Mouse (Mus musculus): Measurements from ENCODE around the gene Coro1c. TPM values are rescaled to one million over a fixed set of nuclear protein-coding genes. Genes with fewer than 3 reads are reported as not detected.

Coro1c gene
- polyA plus RNA-seq, 1 experiment, result 12.9 TPM

GRCm38 (mm10) chr5:113796401-113797148 lies 112.0 kb downstream of the Coro1c start:
- Histone ChIP-seq H3K4me1 (ENCODE audit: control insufficient read depth, insufficient read depth, low read length) (no peaks in the 10 kb centered on the region), H3K27me3 (ENCODE audit: control insufficient read depth, insufficient read depth, low read length) (no peaks in the 10 kb centered on the region), H3K27ac (ENCODE audit: control insufficient read depth, insufficient read depth, low read depth, low read length) (no peak overlapping the region), H3K4me3 (ENCODE audit: control insufficient read depth, low read depth, low read length) (no peak overlapping the region), H3K36me3 (ENCODE audit: control insufficient read depth, insufficient read depth, low read length) (no peaks in the 10 kb centered on the region)
- TF ChIP-seq POLR2A (IDR thresholded peaks at IDR 0.05; ENCODE audit: control insufficient read depth, low read depth, low read length), result no peak
- TF ChIP-seq CTCF (IDR thresholded peaks at IDR 0.05; ENCODE audit: control insufficient read depth, insufficient read depth, insufficient replicate concordance, low read depth, low read length), result no peak

Other genes starting within 250 kb of the Coro1c start
- gene 1700069L16Rik, start 184.0 kb downstream of the Coro1c start, polyA plus RNA-seq (2012; rRNA removed), result 11.1 and 14.8 TPM in 2 replicates
- 5.2 and 5.3 TPM in 2 replicates for gene Ficd, start 173.0 kb downstream of the Coro1c start, polyA plus RNA-seq (2012; rRNA removed)
- gene Sart3, start 136.2 kb downstream of the Coro1c start, polyA plus RNA-seq (2012; rRNA removed), result 11.5 and 13.8 TPM in 2 replicates
- 136 and 138 TPM in 2 replicates for gene Iscu, start 136.0 kb downstream of the Coro1c start, polyA plus RNA-seq (2012; rRNA removed)
- 0.38 and 0.59 TPM in 2 replicates for gene Tmem119, start 108.2 kb downstream of the Coro1c start, polyA plus RNA-seq (2012; rRNA removed)
- gene Selplg, start 76.1 kb downstream of the Coro1c start, polyA plus RNA-seq (2012; rRNA removed), result 11.7 and 12.9 TPM in 2 replicates
- 4.1 and 5.0 TPM in 2 replicates for gene Ssh1, start 85.1 kb upstream of the Coro1c start, polyA plus RNA-seq (2012; rRNA removed)
- 0.06 and 0.40 TPM in 2 replicates for gene Dao, start 94.9 kb upstream of the Coro1c start, polyA plus RNA-seq (2012; rRNA removed)
- gene Usp30, start 156.7 kb upstream of the Coro1c start, polyA plus RNA-seq (2012; rRNA removed), result 71.5 and 85.1 TPM in 2 replicates
- gene Svop, start 182.8 kb upstream of the Coro1c start, polyA plus RNA-seq (2012; rRNA removed), result 21.9 and 27.0 TPM in 2 replicates
- 2.2 and 3.1 TPM in 2 replicates for gene Alkbh2, start 219.5 kb upstream of the Coro1c start, polyA plus RNA-seq (2012; rRNA removed)
- gene Ung, start 221.6 kb upstream of the Coro1c start, polyA plus RNA-seq (2012; rRNA removed), result 8.2 and 9.4 TPM in 2 replicates
- gene Acacb, start 237.8 kb upstream of the Coro1c start, polyA plus RNA-seq (2012; rRNA removed), result 3.0 and 4.6 TPM in 2 replicates

Data from testis, adult 2 months (tissue).